Mouse (Mus musculus) embryonic facial prominence, embryonic 14.5 days (tissue): ENCODE measurements around the gene Mmp2. TPM values are rescaled to one million over a fixed set of nuclear protein-coding genes. Genes with fewer than 3 reads are reported as not detected.
"Not testable (repeated sequence)": the region's sequence is repeated elsewhere in the genome, so short reads cannot be mapped to it uniquely, and the experiment has no call there.

Experiments
- ATAC-seq: fragments of 200-750 bp; cut with Nextera tagmentation; 2 replicates; pipeline ENCODE4 v1.8.0; 2017; ENCODE audit warnings: low read depth, moderate number of reproducible peaks, moderate TSS enrichment
- DNase-seq: peaks from one replicate; pipeline ENCODE4 v3.0.0-alpha.2; 2015; ENCODE audit warnings: low spot score
- H3K27ac ChIP-seq: fragments of 300-500 bp; sonication (generic); replicated peaks from 2 replicates; pipeline ENCODE4 v1.5.1; 2014; ENCODE audit warnings: low read depth, mild to moderate bottlenecking, low read length, moderate library complexity
- H3K27me3 ChIP-seq: fragments of 300-500 bp; sonication (generic); replicated peaks from 2 replicates; pipeline ENCODE4 v1.6.1; 2014; ENCODE audit warnings: low read length; ENCODE audit not compliant: control insufficient read depth, insufficient read depth
- H3K36me3 ChIP-seq: fragments of 300-500 bp; sonication (generic); 2 replicates; pipeline ENCODE4 v1.6.1; 2014; ENCODE audit warnings: low read length, mixed read lengths; ENCODE audit not compliant: control insufficient read depth, insufficient read depth
- H3K4me1 ChIP-seq: fragments of 300-500 bp; sonication (generic); 2 replicates; pipeline ENCODE4 v1.6.1; 2014; ENCODE audit warnings: antibody characterized with exemption, low read length; ENCODE audit not compliant: control insufficient read depth, insufficient read depth
- H3K4me2 ChIP-seq: fragments of 300-500 bp; sonication (generic); 2 replicates; pipeline ENCODE4 v1.6.1; 2014; ENCODE audit warnings: low read depth, mild to moderate bottlenecking, low read length, moderate library complexity, mixed read lengths
- H3K4me3 ChIP-seq: fragments of 300-500 bp; sonication (generic); 2 replicates; pipeline ENCODE4 v1.5.1; 2014; ENCODE audit warnings: low read depth, mild to moderate bottlenecking, low read length
- H3K9ac ChIP-seq: fragments of 300-500 bp; sonication (generic); 2 replicates; pipeline ENCODE4 v1.6.1; 2014; ENCODE audit warnings: low read depth, mild to moderate bottlenecking, low read length, moderate library complexity, mixed read lengths
- H3K9me3 ChIP-seq: fragments of 300-500 bp; sonication (generic); 2 replicates; pipeline ENCODE4 v1.6.1; 2016; ENCODE audit warnings: low read length; ENCODE audit not compliant: control insufficient read depth
- whole genome bisulfite sequencing: fragments of 180-500 bp; shearing (Covaris S2); extraction: QIAGEN DNeasy Blood & Tissue Kit; methylation state at CpG from one replicate; pipeline ENCODE4 v1.1.7; 2014; 5-methylcytosine and 5-hydroxymethylcytosine counted together
- polyA plus RNA-seq: library from polyadenylated mRNA; unstranded; fragments of >200 nt; fragmentation: Nextera tagmentation; extraction: Ambion mirVana; gene quantifications from 2 replicates; pipeline ENCODE4 v1.2.1, GENCODE M21; 2014

The Mmp2 gene
- polyA plus RNA-seq, result 330 and 352 TPM in 2 replicates

DNA sequence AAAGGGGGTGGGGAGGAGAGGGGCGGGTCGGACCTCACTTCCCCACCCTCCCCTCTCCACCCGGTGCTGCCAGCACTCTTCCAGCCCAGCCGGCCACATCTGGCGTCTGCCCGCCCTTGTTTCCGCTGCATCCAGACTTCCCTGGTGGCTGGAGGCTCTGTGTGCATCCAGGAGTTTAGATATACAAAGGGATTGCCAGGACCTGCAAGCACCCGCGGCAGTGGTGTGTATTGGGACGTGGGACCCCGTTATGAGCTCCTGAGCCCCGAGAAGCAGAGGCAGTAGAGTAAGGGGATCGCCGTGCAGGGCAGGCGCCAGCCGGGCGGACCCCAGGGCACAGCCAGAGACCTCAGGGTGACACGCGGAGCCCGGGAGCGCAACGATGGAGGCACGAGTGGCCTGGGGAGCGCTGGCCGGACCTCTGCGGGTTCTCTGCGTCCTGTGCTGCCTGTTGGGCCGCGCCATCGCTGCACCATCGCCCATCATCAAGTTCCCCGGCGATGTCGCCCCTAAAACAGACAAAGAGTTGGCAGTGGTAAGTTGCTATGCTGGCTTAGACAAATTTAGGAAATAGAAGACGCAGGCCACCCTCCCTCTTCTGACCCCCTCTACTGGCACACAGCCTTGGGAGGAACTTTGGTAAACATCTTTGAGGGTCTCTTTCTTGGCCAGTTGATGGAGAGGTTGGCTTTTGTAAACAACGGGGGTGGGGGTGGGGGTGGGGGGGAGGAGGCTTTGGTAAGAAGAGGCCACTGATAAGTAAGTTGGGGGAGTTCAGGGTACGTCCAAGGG, at the start of gene Mmp2:
TSS of gene Mmp2 (plus strand) at position 49 of the 792 bp plus-strand sequence.
- Histone ChIP-seq H3K27me3 (no peaks in the 10 kb centered on the region; the same call in 1 of the 2 replicates), H3K27ac (peak within 1 kb of the TSS; percentile 89), H3K4me3 (peak within 1 kb of the TSS; percentile 47), H3K9me3 (no peaks in the 10 kb centered on the region), H3K4me1 (peaks cover 20% of the 10 kb centered on the region), H3K36me3 (peaks cover 22% of the 10 kb centered on the region), H3K4me2 (peak within 1 kb of the TSS; percentile 55), H3K9ac (peak within 1 kb of the TSS; percentile 69)
- under 1% methylated on average over 32 of the region's 37 CpGs for WGBS
- ATAC-seq, result peak; percentile 83
- peak; percentile 86 for DNase-seq

DNA sequence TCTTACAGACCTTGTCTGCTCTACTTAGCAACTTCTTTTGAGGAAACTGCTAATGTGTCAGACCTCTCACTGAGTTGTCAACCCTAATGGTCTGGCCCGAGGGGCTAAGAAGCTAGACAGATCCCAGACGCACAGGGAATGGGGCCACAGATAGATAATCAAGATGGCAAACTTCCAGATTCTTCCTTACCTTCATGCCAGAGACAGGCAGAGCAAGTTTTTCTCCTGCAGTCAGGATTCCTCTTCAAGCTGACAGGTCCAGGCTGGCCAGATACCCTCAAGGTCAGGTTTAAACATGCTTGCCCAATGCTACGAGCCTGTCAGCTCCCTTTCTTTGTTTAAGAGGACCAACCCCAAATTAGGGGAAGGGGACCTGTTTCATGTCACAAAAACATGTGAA, 46.1 kb upstream of the Mmp2 start:
- WGBS, result 44% methylated on average over 3 of the region's 3 CpGs
- Histone ChIP-seq H3K4me2 (no peak overlapping the region), H3K4me1 (peaks cover 4% of the 10 kb centered on the region; the same call in 1 of the 2 replicates), H3K36me3 (no peaks in the 10 kb centered on the region), H3K9ac (no peak overlapping the region), H3K9me3 (peaks cover 1% of the 10 kb centered on the region; the same call in 1 of the 2 replicates), H3K27me3 (no peaks in the 10 kb centered on the region), H3K27ac (no peak overlapping the region), H3K4me3 (no peak overlapping the region)
- DNase-seq, result peak; percentile 66
- no peak for ATAC-seq

DNA sequence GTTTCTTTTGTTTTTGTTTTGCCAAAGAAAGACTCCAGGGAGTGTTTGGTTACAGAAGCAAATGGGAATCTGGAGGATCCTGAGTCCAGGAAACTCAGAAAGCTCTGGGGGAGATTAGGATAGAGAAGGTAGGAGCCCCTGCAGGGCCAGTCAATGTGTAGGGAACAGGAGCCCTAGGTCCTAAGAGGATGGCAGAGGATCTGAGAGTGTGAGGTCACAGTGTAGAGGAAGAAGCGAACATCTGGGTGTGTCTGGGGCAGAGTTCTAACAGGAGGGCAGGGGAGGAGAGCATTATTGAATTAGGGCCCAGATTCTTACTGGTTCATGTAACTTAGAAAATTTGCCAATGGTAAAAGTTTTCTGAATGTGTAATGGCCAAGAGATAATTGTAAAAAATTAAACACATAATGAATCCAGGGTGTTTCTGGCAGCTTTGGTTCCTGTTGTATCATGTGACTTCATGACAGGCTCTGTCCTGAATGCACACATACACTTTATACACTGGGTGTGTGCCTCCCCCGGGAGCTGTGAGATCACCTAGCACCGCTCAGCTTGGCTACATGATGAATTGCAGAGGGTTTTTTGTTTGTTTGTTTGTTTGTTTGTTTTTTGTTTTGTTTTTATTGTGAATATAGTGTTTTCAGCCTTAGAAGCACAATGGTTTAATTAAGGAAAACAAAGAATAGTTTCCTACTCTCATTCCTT, 43.0 kb upstream of the Mmp2 start:
- DNase-seq (peak; percentile 22), ATAC-seq (no peak)
- Histone ChIP-seq H3K4me1 (peaks cover 4% of the 10 kb centered on the region; the same call in 1 of the 2 replicates), H3K9ac (no peak overlapping the region), H3K27me3 (no peaks in the 10 kb centered on the region), H3K9me3 (peaks cover 5% of the 10 kb centered on the region; the same call in 1 of the 2 replicates), H3K36me3 (no peaks in the 10 kb centered on the region), H3K4me2 (no peak overlapping the region), H3K4me3 (no peak overlapping the region), H3K27ac (no peak overlapping the region)
- 51% methylated on average over 3 of the region's 3 CpGs for WGBS

DNA sequence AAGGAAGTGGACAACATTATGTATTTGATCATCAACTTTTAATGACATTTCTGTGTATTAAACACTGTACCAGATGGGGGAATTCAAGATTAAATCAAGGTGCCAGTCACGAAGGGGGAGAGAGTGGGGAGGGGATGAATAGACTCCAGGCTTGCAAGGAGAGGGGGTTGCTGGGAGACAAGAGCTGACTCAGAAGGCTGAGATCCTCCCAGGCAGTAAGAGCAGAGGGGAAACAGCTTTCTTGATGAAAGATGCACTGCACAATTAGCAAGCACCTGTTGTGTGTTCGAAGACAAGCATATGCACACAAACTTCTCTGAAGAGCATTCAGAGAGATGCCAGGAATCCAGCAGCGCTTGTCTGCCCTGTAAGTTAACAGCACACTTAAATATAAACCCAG, 36.3 kb upstream of the Mmp2 start:
- Histone ChIP-seq H3K4me1 (peaks cover 7% of the 10 kb centered on the region; the same call in 1 of the 2 replicates), H3K4me3 (no peak overlapping the region), H3K36me3 (no peaks in the 10 kb centered on the region), H3K27ac (no peak overlapping the region), H3K9ac (no peak overlapping the region), H3K4me2 (no peak overlapping the region), H3K9me3 (peaks cover 5% of the 10 kb centered on the region; the same call in 1 of the 2 replicates), H3K27me3 (no peaks in the 10 kb centered on the region)
- no peak for ATAC-seq
- DNase-seq, result no peak
- 48% methylated on average over 3 of the region's 3 CpGs for WGBS

DNA sequence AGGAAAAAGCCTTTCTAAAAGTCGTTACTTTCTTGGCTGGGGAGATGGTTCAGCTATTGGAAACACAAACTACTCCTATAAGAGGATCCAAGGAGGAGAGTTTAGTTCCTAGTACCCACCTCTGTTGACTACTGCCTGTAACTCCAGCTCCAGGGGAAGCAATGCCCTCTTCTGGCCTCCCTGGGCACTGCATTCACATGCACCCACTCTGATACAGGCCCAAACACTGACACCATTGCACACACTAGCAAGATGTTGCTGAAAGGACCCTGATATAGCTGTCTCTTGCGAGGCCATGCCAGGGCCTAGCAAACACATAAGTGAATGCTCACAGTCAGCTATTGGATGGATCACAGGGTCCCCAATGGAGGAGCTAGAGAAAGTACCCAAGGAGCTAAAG, 35.1 kb upstream of the Mmp2 start:
- H3K9ac ChIP-seq, H3K4me1 ChIP-seq, DNase-seq, ATAC-seq, H3K36me3 ChIP-seq, H3K4me2 ChIP-seq, H3K27ac ChIP-seq, H3K9me3 ChIP-seq, H3K4me3 ChIP-seq, H3K27me3 ChIP-seq: not testable (repeated sequence)
- 82% methylated on average over 2 of the region's 2 CpGs for WGBS

DNA sequence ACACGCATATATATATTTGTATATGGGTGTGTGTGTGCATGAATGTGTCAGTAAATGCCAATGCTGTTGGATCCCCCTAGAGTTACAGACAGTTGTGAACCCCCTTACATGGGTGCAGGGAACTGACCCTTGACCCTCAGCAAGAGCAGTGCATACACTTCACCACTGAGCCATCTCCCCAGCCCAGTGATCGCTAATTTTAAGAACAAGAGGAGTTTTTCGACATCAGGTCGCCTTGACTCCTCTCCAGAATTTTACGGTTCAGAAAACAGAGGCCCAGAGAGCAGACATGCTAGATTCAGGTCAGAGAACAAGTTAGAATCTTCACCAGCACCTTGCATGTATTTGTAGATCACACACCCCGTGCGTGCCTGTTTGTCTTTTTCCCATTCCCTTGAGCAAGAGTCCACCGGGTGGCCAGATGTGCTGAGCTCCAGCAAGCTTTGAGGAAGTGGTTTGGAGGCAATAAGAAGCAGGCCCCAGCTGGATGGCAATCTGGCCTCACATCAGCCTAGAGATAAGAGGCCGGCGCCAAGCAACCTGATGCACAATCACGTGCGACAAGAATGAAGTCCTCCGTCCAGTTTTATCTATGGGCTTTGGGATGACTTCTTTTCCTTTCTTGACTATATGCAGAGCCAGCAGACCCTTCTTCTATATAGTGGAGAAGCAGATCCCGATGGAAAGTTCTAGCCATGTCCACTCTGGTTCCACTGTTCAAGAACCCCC, 33.1 kb upstream of the Mmp2 start:
- H3K9ac ChIP-seq, result no peak overlapping the region
- ATAC-seq (no peak), DNase-seq (peak; percentile 24)
- H3K4me2 ChIP-seq, result no peak overlapping the region
- H3K9me3 ChIP-seq, result no peaks in the 10 kb centered on the region
- no peaks in the 10 kb centered on the region for H3K27me3 ChIP-seq
- no peak overlapping the region for H3K4me3 ChIP-seq
- peaks cover 19% of the 10 kb centered on the region; the same call in 1 of the 2 replicates for H3K4me1 ChIP-seq
- H3K27ac ChIP-seq, result no peak overlapping the region
- H3K36me3 ChIP-seq, result no peaks in the 10 kb centered on the region
- WGBS, result 64% methylated on average over 14 of the region's 14 CpGs

DNA sequence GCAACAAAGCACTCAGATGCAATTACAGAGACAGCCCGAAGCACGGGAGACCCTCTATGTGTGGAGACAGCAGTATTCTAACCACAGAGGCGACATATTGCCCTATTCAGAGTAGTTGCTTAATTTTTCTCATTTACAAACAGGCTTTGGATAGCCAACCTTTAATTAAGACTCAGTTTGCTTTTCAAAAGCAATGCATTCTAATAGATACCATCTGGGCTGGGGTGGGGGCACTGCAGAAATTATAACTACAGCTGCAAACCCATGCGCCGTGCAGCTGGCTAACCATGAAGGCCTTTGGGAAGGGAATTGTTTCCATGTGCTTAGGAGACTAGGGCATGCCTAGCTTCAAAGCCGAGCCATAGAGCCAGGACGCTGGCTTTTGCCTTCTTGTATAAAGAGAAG, 29.6 kb upstream of the Mmp2 start:
- Histone ChIP-seq H3K27ac (no peak overlapping the region), H3K27me3 (no peaks in the 10 kb centered on the region), H3K4me3 (no peak overlapping the region), H3K9ac (no peak overlapping the region), H3K4me1 (peaks cover 19% of the 10 kb centered on the region; the same call in 1 of the 2 replicates), H3K4me2 (no peak overlapping the region), H3K36me3 (no peaks in the 10 kb centered on the region), H3K9me3 (no peaks in the 10 kb centered on the region)
- WGBS, result 33% methylated on average over 7 of the region's 7 CpGs
- ATAC-seq, result peak; percentile 76
- DNase-seq, result peak; percentile 83

DNA sequence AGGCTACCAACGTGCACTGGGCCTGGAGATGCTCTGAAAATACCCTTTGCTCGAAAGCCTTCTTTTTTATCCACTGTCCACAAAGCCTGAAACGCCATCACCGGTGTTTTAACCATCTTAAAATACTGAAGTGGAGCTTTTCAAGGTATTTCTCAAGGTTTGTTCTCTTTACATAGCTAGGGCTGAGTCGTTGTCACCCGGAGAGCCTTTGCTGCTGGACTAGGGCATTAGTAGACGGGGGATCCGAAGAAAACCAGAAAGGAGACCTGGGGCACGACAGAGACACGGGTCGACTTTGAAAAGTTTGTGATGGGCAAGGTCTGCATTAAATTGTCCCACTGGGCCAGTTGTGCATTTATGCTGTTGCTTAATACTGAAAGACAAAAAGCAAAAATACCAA, 27.7 kb upstream of the Mmp2 start:
- Histone ChIP-seq H3K4me2 (no peak overlapping the region), H3K36me3 (no peaks in the 10 kb centered on the region), H3K27ac (no peak overlapping the region), H3K9me3 (no peaks in the 10 kb centered on the region), H3K9ac (no peak overlapping the region), H3K27me3 (no peaks in the 10 kb centered on the region), H3K4me3 (no peak overlapping the region), H3K4me1 (peaks cover 14% of the 10 kb centered on the region; the same call in 1 of the 2 replicates)
- 88% methylated on average over 11 of the region's 11 CpGs for WGBS
- DNase-seq, result no peak
- ATAC-seq, result no peak
